Mouse (Mus musculus) urinary bladder, adult 2 months (tissue): ENCODE measurements at regions not wholly inside any gene's neighbourhood (a gene's known extent, or its start where the extent isn't known, plus 50 kb on each side); places are given as distances from the start of the nearest gene placed in this dataset.
"Not testable (repeated sequence)": the region's sequence is repeated elsewhere in the genome, so short reads cannot be mapped to it uniquely, and the experiment has no call there.

Source experiments
- DNase-seq: peaks from one replicate; pipeline ENCODE4 v3.0.0; 2022; ENCODE audit warnings: low spot score

- DNase-seq, result not testable (repeated sequence)
Observed at GRCm38 (mm10) chr12:117327086-117327485, 189.2 kb upstream of the Rapgef5 start.

DNA sequence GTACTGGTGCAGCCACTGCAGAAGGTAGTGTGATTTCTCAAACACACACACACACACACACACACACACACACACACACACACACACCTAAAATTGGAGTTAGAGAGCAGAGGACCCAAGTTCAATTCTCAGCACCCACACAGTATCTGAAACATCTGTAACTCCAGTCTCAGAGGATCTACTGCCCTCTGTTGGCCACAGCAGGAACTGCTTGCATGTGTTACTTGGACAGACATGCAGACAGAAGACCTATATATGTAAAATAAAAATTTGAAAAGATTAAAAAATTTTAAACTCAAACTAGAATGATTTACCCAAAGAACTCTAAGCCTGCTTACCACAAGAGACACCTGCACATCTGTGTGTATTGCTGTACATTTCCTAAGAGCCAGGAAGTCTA is 185.9 kb upstream of the Rapgef5 start:
- DNase-seq, result no peak

DNA sequence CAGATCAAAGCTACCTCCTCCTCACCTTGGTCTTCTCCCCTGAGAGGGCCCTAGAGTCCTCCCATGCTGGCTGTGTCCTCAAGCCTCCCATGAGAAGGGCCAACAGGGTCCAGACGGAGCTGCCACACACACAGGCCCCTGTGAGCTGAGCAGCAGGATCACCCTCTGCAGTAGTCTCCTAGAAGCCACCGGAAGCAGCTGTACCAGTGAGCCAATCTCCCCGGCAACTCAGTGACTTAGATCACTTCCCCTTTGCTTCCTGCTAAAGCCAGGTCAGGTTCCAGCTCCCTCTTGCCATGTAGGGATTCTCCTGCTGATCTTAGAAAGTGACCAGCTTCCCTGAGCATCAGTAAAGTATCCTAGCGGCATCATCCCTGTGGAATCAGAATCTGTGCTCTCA is 179.4 kb upstream of the Rapgef5 start:
- DNase-seq, result no peak

DNA sequence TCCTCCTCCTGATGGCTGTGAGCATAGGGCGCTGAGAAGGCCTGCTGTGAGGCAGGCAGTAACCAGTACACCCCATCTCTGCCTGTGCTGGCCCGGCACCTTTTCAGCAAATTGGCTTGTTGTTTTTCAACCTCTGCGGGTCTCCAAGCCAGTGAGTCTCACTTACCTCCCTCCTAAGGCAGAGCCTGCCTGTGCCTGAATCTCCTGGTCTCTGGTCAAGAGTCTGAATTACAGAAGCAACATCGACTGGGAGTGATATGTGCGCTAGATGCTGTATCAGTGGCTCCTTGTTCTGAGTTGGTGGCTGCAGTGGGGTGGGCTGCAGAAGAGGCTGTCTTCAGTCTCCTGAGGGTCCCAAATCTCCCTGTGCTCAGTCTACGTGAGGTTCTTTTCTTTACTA is 174.0 kb upstream of the Rapgef5 start:
- DNase-seq, result no peak

GRCm38 (mm10) chr12:117343121-117343520 is 173.2 kb upstream of the Rapgef5 start:
- DNase-seq, result no peak

GRCm38 (mm10) chr12:117343605-117344004 is 172.7 kb upstream of the Rapgef5 start:
- DNase-seq, result not testable (repeated sequence)

GRCm38 (mm10) chr12:117344266-117345087 is 171.8 kb upstream of the Rapgef5 start:
- no peak for DNase-seq

DNA sequence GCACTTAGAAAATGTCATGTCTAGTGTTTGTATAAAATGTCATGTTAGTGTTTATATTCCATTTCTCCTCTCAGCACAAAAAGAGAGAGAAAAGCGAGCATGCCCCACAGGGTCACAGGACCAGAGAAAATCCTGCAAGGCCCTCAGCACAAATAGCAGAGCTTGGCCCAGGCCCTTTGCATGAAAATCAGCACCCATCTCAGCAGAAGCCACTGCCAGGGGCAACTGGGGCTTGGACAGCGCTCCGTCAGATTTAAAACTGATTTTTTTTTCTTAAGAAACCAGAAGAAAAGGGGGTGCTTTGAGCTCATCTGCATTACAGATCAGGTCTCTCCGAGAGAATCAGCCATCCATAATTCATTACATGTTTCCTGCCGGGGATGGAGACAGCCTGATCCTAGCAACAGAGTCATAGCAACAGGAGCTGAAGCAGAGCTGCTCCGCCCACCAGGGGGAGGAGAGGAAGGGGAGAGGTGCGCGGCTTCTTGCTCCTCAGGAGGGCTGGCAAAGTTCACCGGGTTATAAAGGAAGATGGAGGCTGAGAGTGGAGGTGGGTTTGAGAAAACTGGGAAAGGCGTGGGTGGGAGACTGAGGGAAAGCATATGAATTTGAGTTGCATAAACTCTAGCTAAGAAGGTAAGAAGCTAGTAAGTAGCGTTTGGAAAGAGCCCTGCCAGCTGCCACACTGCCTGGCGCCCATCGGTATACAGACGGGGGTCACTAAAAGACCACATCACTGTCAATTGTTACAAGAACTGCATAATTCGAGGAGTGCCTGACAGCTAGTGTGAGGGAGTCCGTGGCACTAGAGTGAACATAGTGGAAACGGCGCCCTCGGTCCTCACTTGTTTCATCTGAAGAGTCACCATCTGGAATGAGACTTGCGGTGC is 170.9 kb upstream of the Rapgef5 start:
- DNase-seq, result no peak

DNA sequence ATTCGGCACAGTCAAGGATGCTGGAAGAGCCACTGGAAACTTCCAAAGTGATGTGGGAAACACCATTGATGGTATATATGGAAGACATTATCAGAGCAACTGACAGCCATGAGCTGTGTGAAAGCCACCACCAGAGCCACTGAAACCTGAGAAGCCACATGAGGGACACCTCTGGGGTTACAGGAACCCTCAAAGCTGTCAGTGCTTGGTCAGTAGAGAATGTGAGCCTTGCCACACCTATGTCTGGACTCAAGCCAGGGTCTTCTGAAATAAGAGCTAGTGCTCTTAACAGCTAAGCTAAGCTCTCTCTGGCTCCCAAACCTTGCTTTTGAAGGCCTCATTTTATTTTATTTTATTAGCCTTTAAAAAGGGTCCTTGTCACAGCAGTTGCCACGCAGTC is 170.2 kb upstream of the Rapgef5 start:
- DNase-seq, result no peak

DNA sequence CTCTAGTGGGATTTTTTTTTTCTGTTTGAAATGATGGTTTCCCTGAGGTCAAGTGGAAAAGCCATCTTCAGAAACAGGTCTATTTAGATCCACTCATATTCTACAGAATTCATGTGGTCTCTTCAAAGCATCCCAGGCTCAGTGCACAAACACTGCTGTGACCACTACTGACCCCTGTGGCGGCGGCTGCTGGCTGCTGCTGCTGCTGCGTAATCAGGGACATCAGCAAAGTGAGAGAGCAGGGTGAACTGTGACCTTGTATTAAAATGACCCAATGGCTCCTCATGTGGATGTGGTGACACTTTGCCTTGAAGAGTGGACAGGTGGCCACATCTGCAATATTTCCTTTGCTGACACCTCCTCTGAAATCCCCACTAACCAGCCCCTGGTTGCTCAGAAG is 169.1 kb upstream of the Rapgef5 start:
- no peak for DNase-seq

- DNase-seq, result no peak
Observed at GRCm38 (mm10) chr12:117348516-117348915, 167.8 kb upstream of the Rapgef5 start.

DNA sequence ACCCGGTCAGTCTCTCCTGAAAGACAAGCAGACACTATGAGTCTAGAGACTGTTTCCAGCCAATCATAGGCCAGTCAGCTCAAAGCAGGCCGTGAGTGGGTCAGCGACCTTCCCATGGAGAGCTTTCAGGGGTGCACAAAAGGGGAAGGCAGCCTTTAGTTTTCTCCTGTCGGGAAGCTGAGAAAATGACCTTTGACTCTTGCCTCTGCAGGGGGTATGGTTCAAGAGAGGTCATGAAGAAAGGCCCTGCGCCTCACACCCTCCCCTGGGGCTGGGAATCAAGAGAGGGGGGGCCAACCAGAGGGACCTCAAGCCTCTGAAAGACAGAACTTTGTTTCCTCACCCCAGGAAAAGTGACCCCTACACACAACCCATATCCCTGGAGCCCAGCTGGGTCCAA is 164.4 kb upstream of the Rapgef5 start:
- no peak for DNase-seq

DNA sequence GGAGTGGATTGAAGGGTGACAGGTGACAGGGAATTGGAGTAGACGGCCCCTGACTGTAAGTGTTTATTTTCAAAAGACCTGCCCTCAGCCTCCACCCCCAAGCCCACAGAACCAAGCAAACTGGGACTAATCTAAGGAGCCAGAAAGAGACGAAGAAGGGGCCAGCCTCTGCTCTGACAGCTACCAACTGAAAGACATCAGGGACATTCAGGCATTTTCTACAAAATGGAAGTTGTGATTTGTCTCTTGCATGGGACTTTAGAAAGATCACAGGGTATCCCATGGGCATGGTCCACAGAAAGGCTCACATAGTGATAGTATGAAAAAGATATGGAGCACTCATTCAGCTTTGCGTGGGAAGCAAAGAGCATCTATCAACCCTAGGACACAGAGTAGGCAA is 163.8 kb upstream of the Rapgef5 start:
- DNase-seq, result no peak

DNA sequence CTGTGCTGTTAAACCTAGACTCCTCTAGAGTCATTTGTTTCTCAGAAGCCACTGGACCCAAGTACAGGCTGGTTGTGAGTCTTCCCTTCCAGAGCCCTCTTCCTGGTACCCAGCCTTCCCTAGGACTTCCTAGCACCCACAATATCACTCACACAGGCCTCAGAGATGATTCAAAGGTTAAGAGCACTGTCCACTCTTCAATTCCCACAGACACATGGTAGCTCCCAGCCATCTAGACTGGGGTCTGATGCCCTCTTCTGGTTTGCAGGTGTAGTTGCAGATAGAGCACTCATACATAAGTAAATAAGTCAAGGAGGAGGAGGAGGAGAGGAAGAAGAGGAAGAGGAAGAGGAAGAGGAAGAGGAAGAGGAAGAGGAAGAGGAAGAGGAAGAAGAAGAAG is 163.3 kb upstream of the Rapgef5 start:
- DNase-seq, result no peak

- DNase-seq, result no peak
Observed at GRCm38 (mm10) chr12:117357811-117358210, 158.5 kb upstream of the Rapgef5 start.

DNA sequence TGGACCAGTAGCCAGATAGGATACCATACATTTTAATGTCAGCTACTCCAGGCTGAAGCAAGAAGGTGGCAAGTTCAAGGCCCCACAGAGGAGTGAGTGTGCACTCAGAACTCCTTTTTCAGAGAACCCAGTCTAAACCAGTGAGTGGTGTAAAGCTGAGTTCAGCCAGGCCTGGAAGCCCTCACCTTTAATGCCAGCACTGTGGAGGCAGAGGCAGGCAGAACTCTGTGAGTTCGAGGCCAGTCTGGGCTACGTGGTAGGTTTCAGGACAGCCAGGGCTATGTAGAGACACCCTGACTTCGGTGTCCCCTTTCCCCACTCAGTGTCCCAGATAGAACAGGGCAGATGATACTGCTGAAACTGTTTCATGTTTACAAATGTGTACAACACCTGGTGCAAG is 157.4 kb upstream of the Rapgef5 start:
- no peak for DNase-seq

DNA sequence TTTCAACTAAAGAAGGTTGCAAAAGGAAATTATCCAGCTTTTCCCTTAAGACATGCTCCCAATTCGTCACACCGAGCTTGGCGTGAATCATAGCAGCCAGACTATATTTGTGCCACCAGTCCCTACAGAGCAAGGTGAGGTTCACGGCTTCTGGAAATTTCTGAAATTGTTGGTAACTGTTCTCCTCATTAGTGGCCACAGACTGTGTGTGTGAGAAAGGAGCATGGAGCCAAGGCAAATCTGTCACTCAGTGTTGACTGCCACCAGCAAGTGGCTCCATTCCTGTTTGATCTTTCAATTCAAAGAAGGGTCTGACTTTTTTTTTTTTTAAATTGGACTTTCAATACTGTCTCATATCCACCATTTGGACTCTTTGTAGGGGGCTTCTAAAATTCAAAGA is 156.1 kb upstream of the Rapgef5 start:
- DNase-seq, result no peak

DNA sequence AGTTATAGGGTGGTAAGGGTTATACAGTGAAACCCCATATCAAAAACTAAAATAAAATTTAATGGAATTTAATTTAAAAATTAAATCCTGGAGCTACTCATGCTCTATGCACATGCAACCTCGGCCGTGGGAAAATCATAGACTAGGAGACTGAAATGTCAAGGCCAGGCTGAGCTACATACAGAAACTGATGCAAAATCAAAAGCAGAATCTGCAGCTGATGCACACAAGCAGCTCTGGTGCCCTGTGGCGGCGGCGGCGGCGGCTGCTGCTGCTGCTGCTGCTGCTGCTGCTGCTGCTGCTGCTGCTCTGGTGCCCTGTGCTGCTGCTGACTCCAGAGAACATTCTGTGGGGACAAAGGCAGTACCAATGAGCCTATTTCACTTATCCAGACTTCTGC is 154.5 kb upstream of the Rapgef5 start:
- no peak for DNase-seq

- not testable (repeated sequence) for DNase-seq
Observed at GRCm38 (mm10) chr12:117363457-117363856, 152.8 kb upstream of the Rapgef5 start.

GRCm38 (mm10) chr12:117365181-117365580 is 151.1 kb upstream of the Rapgef5 start:
- no peak for DNase-seq

GRCm38 (mm10) chr12:117365876-117366275 is 150.4 kb upstream of the Rapgef5 start:
- no peak for DNase-seq

DNA sequence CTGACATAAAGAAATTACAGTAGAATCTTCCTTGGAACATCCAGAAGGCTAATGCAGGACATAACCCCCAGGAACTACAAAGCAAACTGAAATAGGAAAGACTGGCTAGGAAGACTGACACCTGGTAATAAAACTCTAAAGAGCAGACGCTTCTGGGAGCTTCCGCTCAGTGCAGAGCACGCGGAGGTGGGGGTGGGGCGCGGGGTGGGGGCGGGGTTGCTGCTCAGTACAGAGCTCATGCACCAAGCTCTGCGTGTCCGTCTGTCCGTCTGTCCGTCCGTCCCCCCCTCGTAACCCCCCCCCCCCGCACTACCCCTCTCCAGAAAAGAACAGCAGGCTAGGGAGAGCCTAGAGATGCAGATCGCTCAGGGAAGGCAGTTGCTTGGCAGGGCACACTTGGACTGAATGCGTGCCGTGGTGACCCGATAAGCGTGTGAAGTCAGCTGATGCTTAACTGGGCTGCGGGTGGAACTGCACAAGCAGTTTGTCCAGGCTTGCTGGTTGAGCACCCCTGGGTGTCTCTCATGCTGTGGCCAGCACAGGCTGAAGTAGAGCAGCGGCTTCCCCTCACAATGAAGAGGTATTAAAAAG is 137.9 kb upstream of the Rapgef5 start:
- no peak for DNase-seq
